Mouse (Mus musculus): Measurements from ENCODE around the gene Ckap5. TPM values are rescaled to one million over a fixed set of nuclear protein-coding genes. Genes with fewer than 3 reads are reported as not detected.

Gene Ckap5
- polyA plus RNA-seq, 1 experiment from 2014 or later = 96.3 TPM

- TF ChIP-seq CTCF (IDR thresholded peaks at IDR 0.05; ENCODE audit: low read depth) = no peak
- DNase-seq (no peak), ATAC-seq (ENCODE audit: insufficient read depth) (no peak)
- no peak overlapping the region for H3K9ac ChIP-seq
- peaks cover 81% of the 10 kb centered on the region for H3K36me3 ChIP-seq (ENCODE audit: insufficient read depth)
- H3K9me3 ChIP-seq (ENCODE audit: low read depth, low read length) = no peaks in the 10 kb centered on the region
- no peak overlapping the region for H3K27ac ChIP-seq (ENCODE audit: low read depth)
- H3K4me3 ChIP-seq (ENCODE audit: low read depth, low read length) = no peak overlapping the region
- H3K4me1 ChIP-seq (ENCODE audit: insufficient read depth) = no peaks in the 10 kb centered on the region
- no peaks in the 10 kb centered on the region for H3K27me3 ChIP-seq (ENCODE audit: insufficient read depth, low read length)
- no peak overlapping the region for H3K4me2 ChIP-seq
These were observed 138.2 kb downstream of the Ckap5 start for GRCm38 (mm10) chr2:91664780-91665179.

DNA sequence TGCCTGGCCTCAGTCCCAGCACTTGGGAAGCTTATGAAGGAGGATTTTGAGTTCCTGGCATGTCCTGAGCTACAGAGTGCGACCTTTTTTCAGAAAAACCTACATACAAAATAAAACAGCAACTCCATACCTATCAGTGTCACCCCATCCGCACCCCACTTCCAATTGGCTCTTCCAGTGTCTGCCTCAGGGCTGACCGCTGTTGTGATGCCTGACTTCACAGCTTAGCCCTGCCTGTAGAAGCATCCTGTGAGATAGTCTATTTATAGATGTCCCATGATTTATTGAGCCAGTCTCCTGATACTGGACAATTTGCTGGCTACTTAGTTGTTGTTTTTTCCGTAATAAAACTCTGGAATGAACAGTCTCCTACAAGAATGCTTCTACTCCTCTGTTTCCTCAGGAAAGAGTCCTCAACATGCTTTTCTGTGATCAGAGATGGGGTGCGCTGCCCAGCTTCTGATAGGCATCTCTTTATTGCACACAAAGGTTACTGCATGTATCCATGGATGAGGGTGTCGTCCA is 139.9 kb downstream of the Ckap5 start:
- no peak for ATAC-seq (ENCODE audit: insufficient read depth)
- Histone ChIP-seq H3K4me2 (no peak overlapping the region), H3K9ac (no peak overlapping the region), H3K9me3 (ENCODE audit: low read depth, low read length) (no peaks in the 10 kb centered on the region), H3K36me3 (ENCODE audit: insufficient read depth) (peaks cover 89% of the 10 kb centered on the region), H3K4me3 (ENCODE audit: low read depth, low read length) (no peak overlapping the region), H3K27ac (ENCODE audit: low read depth) (no peak overlapping the region), H3K4me1 (ENCODE audit: insufficient read depth) (no peaks in the 10 kb centered on the region), H3K27me3 (ENCODE audit: insufficient read depth, low read length) (no peaks in the 10 kb centered on the region)
- WGBS = 87% methylated on average over 6 of the region's 6 CpGs
- DNase-seq = no peak
- TF ChIP-seq CTCF (IDR thresholded peaks at IDR 0.05; ENCODE audit: low read depth) = no peak

GRCm38 (mm10) chr2:91667747-91668146 is 141.2 kb downstream of the Ckap5 start:
- no peak overlapping the region for H3K27ac ChIP-seq (ENCODE audit: low read depth)

DNA sequence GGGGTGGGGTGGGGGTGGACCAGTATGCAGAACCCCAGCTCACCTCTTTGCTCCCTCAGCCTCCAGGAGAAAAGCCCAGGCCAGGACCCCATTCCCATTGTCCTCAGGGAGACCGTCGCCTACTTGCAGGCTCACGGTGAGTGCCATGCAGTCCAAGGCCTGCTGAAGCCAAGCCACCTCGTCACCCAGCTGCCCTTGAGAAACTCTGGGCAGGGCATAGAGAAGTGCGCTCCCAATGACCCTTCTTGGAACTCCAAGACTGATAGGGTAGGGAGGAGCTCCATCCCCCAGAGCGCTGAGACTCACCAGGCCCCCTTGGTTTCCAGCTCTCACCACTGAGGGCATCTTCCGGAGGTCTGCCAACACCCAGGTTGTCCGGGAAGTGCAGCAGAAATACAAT is 142.8 kb downstream of the Ckap5 start:
- Histone ChIP-seq H3K4me3 (ENCODE audit: low read depth, low read length) (no peak overlapping the region), H3K9me3 (ENCODE audit: low read depth, low read length) (no peaks in the 10 kb centered on the region), H3K27ac (ENCODE audit: low read depth) (no peak overlapping the region), H3K27me3 (ENCODE audit: insufficient read depth, low read length) (no peaks in the 10 kb centered on the region), H3K4me2 (no peak overlapping the region), H3K4me1 (ENCODE audit: insufficient read depth) (no peaks in the 10 kb centered on the region), H3K9ac (no peak overlapping the region), H3K36me3 (ENCODE audit: insufficient read depth) (peaks cover 90% of the 10 kb centered on the region)
- DNase-seq = no peak
- WGBS = 88% methylated on average over 8 of the region's 8 CpGs
- no peak for ATAC-seq (ENCODE audit: insufficient read depth)
- TF ChIP-seq CTCF (IDR thresholded peaks at IDR 0.05; ENCODE audit: low read depth) = no peak

More at GRCm38 (mm10) chr2:91667747-91668146, 141.2 kb downstream of the Ckap5 start:
- H3K9me3 ChIP-seq (ENCODE audit: low read depth, low read length) = no peaks in the 10 kb centered on the region
- H3K4me1 ChIP-seq (ENCODE audit: insufficient read depth) = no peaks in the 10 kb centered on the region
- ATAC-seq (ENCODE audit: insufficient read depth) = no peak
- no peak for DNase-seq
- peaks cover 90% of the 10 kb centered on the region for H3K36me3 ChIP-seq (ENCODE audit: insufficient read depth)
- 54% methylated on average over 2 of the region's 2 CpGs for WGBS
- H3K4me2 ChIP-seq = no peak overlapping the region
- no peaks in the 10 kb centered on the region for H3K27me3 ChIP-seq (ENCODE audit: insufficient read depth, low read length)
- TF ChIP-seq CTCF (IDR thresholded peaks at IDR 0.05; ENCODE audit: low read depth) = no peak
- no peak overlapping the region for H3K9ac ChIP-seq
- H3K4me3 ChIP-seq (ENCODE audit: low read depth, low read length) = no peak overlapping the region

GRCm38 (mm10) chr2:91670038-91670437 is 143.5 kb downstream of the Ckap5 start:
- TF ChIP-seq CTCF (IDR thresholded peaks at IDR 0.05; ENCODE audit: low read depth) = no peak
- no peaks in the 10 kb centered on the region for H3K27me3 ChIP-seq (ENCODE audit: insufficient read depth, low read length)
- no peak overlapping the region for H3K9ac ChIP-seq
- H3K4me1 ChIP-seq (ENCODE audit: insufficient read depth) = no peaks in the 10 kb centered on the region
- ATAC-seq (ENCODE audit: insufficient read depth) = no peak
- H3K4me2 ChIP-seq = no peak overlapping the region
- DNase-seq = no peak
- WGBS = 82% methylated on average over 6 of the region's 6 CpGs
- H3K4me3 ChIP-seq (ENCODE audit: low read depth, low read length) = no peak overlapping the region
- no peaks in the 10 kb centered on the region for H3K9me3 ChIP-seq (ENCODE audit: low read depth, low read length)
- no peak overlapping the region for H3K27ac ChIP-seq (ENCODE audit: low read depth)
- H3K36me3 ChIP-seq (ENCODE audit: insufficient read depth) = peaks cover 90% of the 10 kb centered on the region

Other genes with a start within 250 kb of the Ckap5 start
- gene 1110051M20Rik, start 82.1 kb upstream of the Ckap5 start, polyA plus RNA-seq (2014; fragmentation: Nextera tagmentation; extraction: Ambion mirVana) = 73.3 and 73.4 TPM in 2 replicates
- gene Lrp4, start 69.3 kb upstream of the Ckap5 start, polyA plus RNA-seq (2014; fragmentation: Nextera tagmentation; extraction: Ambion mirVana) = 7.6 TPM in 2 replicates
- gene F2, start 109.7 kb downstream of the Ckap5 start, polyA plus RNA-seq (2014; fragmentation: Nextera tagmentation; extraction: Ambion mirVana) = 0.09 TPM in 1 of 2 replicates, not detected in the other
- gene Zfp408, start 123.0 kb downstream of the Ckap5 start, polyA plus RNA-seq (2014; fragmentation: Nextera tagmentation; extraction: Ambion mirVana) = 6.1 and 7.0 TPM in 2 replicates
- 125 and 132 TPM in 2 replicates for gene Arhgap1, start 123.1 kb downstream of the Ckap5 start, polyA plus RNA-seq (2014; fragmentation: Nextera tagmentation; extraction: Ambion mirVana)
- gene Atg13, start 183.8 kb downstream of the Ckap5 start, polyA plus RNA-seq (2014; fragmentation: Nextera tagmentation; extraction: Ambion mirVana) = 20.9 and 25.6 TPM in 2 replicates
- 15.8 and 16.9 TPM in 2 replicates for gene Harbi1, start 184.1 kb downstream of the Ckap5 start, polyA plus RNA-seq (2014; fragmentation: Nextera tagmentation; extraction: Ambion mirVana)
- 15.7 and 15.9 TPM in 2 replicates for gene Ambra1, start 203.4 kb downstream of the Ckap5 start, polyA plus RNA-seq (2014; fragmentation: Nextera tagmentation; extraction: Ambion mirVana)

Measured in lung, embryonic 14.5 days (tissue).